Mouse (Mus musculus) spleen, postnatal 0 days (tissue): ENCODE results near the gene Tpcn2. TPM values are rescaled to one million over a fixed set of nuclear protein-coding genes. Genes with fewer than 3 reads are reported as not detected.

Experiments used
- polyA plus RNA-seq: library from polyadenylated mRNA; unstranded; fragments of >200 nt; fragmentation: Nextera tagmentation; extraction: Ambion mirVana; gene quantifications from 2 replicates; pipeline ENCODE4 v1.2.1, GENCODE M21; 2015

Tpcn2 gene
- 5.8 and 7.8 TPM in 2 replicates for polyA plus RNA-seq

GRCm38 (mm10) chr7:145283487-145284187 is at the start of gene Tpcn2:
TSS of gene Tpcn2 (minus strand) at chr7:145284011.

GRCm38 (mm10) chr7:145314785-145315411 is 31.1 kb upstream of the Tpcn2 start, which contains the start of gene Mrgprd:
TSS of gene Mrgprd (plus strand) at chr7:145314835.

GRCm38 (mm10) chr7:145300321-145301007 is 16.7 kb upstream of the Tpcn2 start, which contains the start of gene Mrgprf:
TSS of gene Mrgprf (plus strand) at chr7:145300828.

GRCm38 (mm10) chr7:145208006-145208405 is 75.8 kb downstream of the Tpcn2 start, which contains the start of gene 1810010D01Rik:
TSS of gene 1810010D01Rik (minus strand) at chr7:145208119.

Other genes with a start within 250 kb of the Tpcn2 start
- 0.44 TPM in 1 of 2 replicates, not detected in the other for gene 1810010D01Rik, start 75.9 kb downstream of the Tpcn2 start, polyA plus RNA-seq
- gene Mrgprf, start 16.8 kb upstream of the Tpcn2 start, polyA plus RNA-seq: 1.2 and 1.7 TPM in 2 replicates
- not detected in 2 replicates for gene Mrgprd, start 30.8 kb upstream of the Tpcn2 start, polyA plus RNA-seq